Mouse (Mus musculus): ENCODE data around the gene Ddx39.

- no peak for TF ChIP-seq CTCF (IDR thresholded peaks at IDR 0.05)
- no peak for TF ChIP-seq EP300 (IDR thresholded peaks at IDR 0.05)
These were observed 54.7 kb downstream of the Ddx39 start for GRCm38 (mm10) chr8:83769720-83770119.
